Mouse (Mus musculus) brain, embryonic 14.5 days (tissue): ENCODE measurements around the gene Gm28043.

Experiments used
- CTCF ChIP-seq: fragments of 200-500 bp; IDR thresholded peaks from 2 replicates; pipeline ENCODE4 v1.5.1; 2012; ENCODE audit warnings: inconsistent platforms, mild to moderate bottlenecking, moderate library complexity, borderline replicate concordance; ENCODE audit not compliant: insufficient read depth, insufficient read length; ENCODE audit errors: extremely low read depth
- POLR2A ChIP-seq: fragments of 200-500 bp; IDR thresholded peaks from 2 replicates; pipeline ENCODE4 v1.6.1; 2012; ENCODE audit warnings: mild to moderate bottlenecking, inconsistent platforms, borderline replicate concordance; ENCODE audit not compliant: poor library complexity, insufficient read depth, insufficient read length, severe bottlenecking; ENCODE audit errors: extremely low read depth

- TF ChIP-seq CTCF (no peak), POLR2A (no peak)
Observed at GRCm38 (mm10) chr17:29668051-29668986, 53.6 kb downstream of the Gm28043 start.
